Mouse (Mus musculus) thymus, adult 2 months (tissue): ENCODE results near the gene Atrnl1. TPM values are rescaled to one million over a fixed set of nuclear protein-coding genes. Genes with fewer than 3 reads are reported as not detected.

Experiments
- DNase-seq: peaks from one replicate; pipeline ENCODE4 v3.0.0; 2021
- H3K27ac ChIP-seq: fragments of 200-500 bp; 2 replicates; pipeline ENCODE4 v1.5.1; 2012; ENCODE audit warnings: low read length, control low read depth; ENCODE audit not compliant: control insufficient read depth, insufficient read depth
- H3K27me3 ChIP-seq: fragments of 200-500 bp; 2 replicates; pipeline ENCODE4 v1.6.1; 2012; ENCODE audit warnings: mild to moderate bottlenecking, low read length, moderate library complexity, mixed read lengths; ENCODE audit not compliant: control insufficient read depth, insufficient read depth
- H3K36me3 ChIP-seq: fragments of 200-500 bp; 2 replicates; pipeline ENCODE4 v1.6.1; 2012; ENCODE audit warnings: mild to moderate bottlenecking, low read length, moderate library complexity; ENCODE audit not compliant: control insufficient read depth, insufficient read depth
- H3K4me1 ChIP-seq: fragments of 200-500 bp; replicated peaks from 2 replicates; pipeline ENCODE4 v1.6.1; 2012; ENCODE audit warnings: low read length; ENCODE audit not compliant: control insufficient read depth, insufficient read depth
- H3K4me3 ChIP-seq: fragments of 200-500 bp; 2 replicates; pipeline ENCODE4 v1.5.1; 2012; ENCODE audit warnings: mild to moderate bottlenecking, low read length, control low read depth, moderate library complexity; ENCODE audit not compliant: control insufficient read depth, insufficient read depth
- CTCF ChIP-seq: fragments of 200-500 bp; IDR thresholded peaks from 2 replicates; pipeline ENCODE4 v1.5.1; 2012; ENCODE audit warnings: mild to moderate bottlenecking, control low read depth, low read length, moderate library complexity, borderline replicate concordance; ENCODE audit not compliant: control insufficient read depth, poor library complexity, insufficient read depth; ENCODE audit errors: extremely low read depth
- POLR2A ChIP-seq: fragments of 200-500 bp; IDR thresholded peaks from 2 replicates; pipeline ENCODE4 v1.6.1; 2012; ENCODE audit warnings: mild to moderate bottlenecking, low read length, control low read depth, moderate library complexity; ENCODE audit not compliant: control insufficient read depth, poor library complexity, insufficient read depth; ENCODE audit errors: extremely low read depth
- WGBS: fragments of 180-500 bp; shearing (Covaris S2); methylation state at CpG from one replicate; pipeline ENCODE4 v1.1.7; 2018; 5-methylcytosine and 5-hydroxymethylcytosine counted together
- polyA plus RNA-seq: library from polyadenylated mRNA; depleted of rRNA; stranded (reverse); fragments of >200 nt; gene quantifications from 2 replicates; pipeline ENCODE4 v1.2.3, GENCODE M21; 2012

The Atrnl1 gene
- polyA plus RNA-seq, 1 experiment, result 8.2 TPM

DNA sequence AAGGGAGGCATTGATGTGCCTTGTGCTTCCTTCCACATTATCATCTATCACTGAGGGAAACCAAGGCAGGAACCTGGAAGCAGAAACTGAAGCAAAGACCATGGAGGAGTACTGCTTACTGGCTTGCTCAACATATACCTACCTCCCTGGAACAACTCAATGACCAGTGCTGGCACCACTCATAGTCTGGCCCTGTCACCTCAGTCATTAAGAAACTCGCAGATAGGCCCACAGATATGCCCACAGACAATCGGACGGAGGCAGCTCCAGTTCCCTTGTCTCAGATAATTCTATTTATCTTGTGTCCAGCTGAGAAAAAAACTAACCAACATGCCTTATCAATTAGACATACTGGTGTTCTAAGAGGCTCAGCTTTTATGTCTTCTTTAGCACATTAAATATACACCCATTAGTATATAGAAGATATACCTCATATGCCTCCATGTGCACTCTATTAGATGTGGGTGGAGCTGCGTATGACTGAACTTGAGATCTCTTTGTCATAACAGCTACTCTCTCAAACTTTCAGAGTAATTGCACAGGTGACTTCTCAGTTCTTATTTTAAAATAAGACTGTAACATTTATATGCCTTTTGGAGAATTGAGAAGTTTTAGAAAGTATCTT lies 334.9 kb downstream of the Atrnl1 start:
- Histone ChIP-seq H3K36me3 (no peaks in the 10 kb centered on the region), H3K27me3 (no peaks in the 10 kb centered on the region), H3K4me1 (no peaks in the 10 kb centered on the region), H3K4me3 (no peak overlapping the region), H3K27ac (no peak overlapping the region)
- no peak for DNase-seq
- TF ChIP-seq CTCF (no peak), POLR2A (no peak)
- WGBS, result 97% methylated on average over 4 of the region's 4 CpGs

DNA sequence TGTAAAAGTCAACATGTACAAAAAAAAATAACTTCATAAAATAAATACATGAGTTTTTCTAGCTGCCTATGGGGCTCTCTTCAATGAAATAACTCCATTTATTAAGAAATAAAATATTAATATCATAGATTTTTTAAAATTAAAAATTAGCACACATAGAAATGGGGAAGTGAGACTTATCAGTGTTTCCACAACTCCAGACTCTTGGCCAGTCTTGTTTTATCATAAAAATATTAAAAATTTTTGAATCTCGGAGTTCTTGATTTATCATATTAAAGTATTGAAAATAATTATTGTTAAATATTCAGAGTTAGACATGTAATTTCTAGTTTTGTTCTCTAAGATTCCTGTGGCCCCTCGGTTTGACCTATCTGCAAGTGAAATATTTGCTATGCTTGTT lies 337.7 kb downstream of the Atrnl1 start:
- 97% methylated on average over 2 of the region's 2 CpGs for WGBS
- TF ChIP-seq CTCF (no peak), POLR2A (no peak)
- H3K4me3 ChIP-seq, result no peak overlapping the region
- no peaks in the 10 kb centered on the region for H3K27me3 ChIP-seq
- H3K4me1 ChIP-seq, result no peaks in the 10 kb centered on the region
- DNase-seq, result no peak
- H3K36me3 ChIP-seq, result no peaks in the 10 kb centered on the region
- no peak overlapping the region for H3K27ac ChIP-seq

DNA sequence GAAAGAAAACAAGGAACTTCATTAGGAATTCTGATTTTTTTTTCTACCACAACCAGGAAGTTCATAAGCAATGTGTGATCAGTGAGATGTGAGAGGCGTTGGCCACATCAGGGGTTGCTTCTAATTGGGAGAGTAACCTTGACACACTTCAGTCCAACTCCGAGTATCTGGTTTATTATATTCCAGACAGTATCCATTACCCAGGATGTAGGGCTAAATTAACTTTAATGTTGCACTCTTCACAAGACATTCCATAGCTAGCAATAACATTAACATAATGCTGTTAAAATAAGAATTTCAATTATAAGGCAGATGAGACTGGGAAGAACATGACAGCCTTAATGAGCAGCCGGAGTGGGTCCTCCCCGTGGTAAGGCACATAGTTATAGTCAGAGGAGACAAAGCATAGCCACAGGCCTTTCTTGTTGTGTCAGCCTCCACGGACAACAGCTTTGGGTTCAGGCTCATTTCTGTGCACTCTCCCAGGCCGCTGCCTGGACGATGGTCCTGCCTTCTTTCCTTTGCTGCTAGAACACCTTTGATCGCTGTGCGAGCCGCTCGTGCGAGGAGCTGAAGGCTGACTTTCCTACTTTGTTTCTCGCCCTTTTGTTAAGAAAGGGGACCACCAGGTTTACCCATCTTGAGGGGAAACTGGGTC lies 338.6 kb downstream of the Atrnl1 start:
- Histone ChIP-seq H3K36me3 (no peaks in the 10 kb centered on the region), H3K27ac (no peak overlapping the region), H3K4me1 (no peaks in the 10 kb centered on the region), H3K4me3 (no peak overlapping the region), H3K27me3 (no peaks in the 10 kb centered on the region)
- DNase-seq, result no peak
- TF ChIP-seq CTCF, result no peak
- no peak for TF ChIP-seq POLR2A
- WGBS, result 95% methylated on average over 13 of the region's 13 CpGs

GRCm38 (mm10) chr19:57954131-57954530 lies 343.3 kb downstream of the Atrnl1 start:
- DNase-seq, result no peak
- no peak overlapping the region for H3K27ac ChIP-seq
- 97% methylated on average over 3 of the region's 3 CpGs for WGBS
- H3K36me3 ChIP-seq, result no peaks in the 10 kb centered on the region
- no peaks in the 10 kb centered on the region for H3K4me1 ChIP-seq
- H3K27me3 ChIP-seq, result no peaks in the 10 kb centered on the region
- TF ChIP-seq POLR2A (no peak), CTCF (no peak)
- H3K4me3 ChIP-seq, result no peak overlapping the region

DNA sequence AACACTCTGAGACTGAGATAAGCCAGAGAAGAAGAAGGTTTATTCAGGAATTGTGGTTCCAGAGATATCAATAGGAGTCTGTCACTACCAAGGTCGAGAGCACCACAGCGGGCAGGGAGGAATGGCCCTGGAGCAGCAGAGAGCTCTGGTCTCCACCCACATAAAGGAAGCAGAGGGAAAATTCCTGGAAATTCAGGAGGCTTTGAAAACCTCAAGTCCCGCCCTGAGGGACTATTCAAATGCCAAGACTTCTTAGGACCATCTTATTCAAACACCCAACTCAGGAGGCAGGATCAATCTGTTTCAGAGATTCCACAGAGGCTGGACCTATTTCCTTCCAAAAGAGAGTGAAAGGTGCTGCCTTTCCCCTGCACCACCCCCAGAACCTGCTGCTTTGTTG lies 345.6 kb downstream of the Atrnl1 start:
- no peak for TF ChIP-seq CTCF
- no peak for TF ChIP-seq POLR2A
- 90% methylated on average over 3 of the region's 3 CpGs for whole genome bisulfite sequencing

GRCm38 (mm10) chr19:57957363-57957762 lies 346.5 kb downstream of the Atrnl1 start:
- Histone ChIP-seq H3K4me3 (no peak overlapping the region), H3K27ac (no peak overlapping the region), H3K27me3 (no peaks in the 10 kb centered on the region), H3K4me1 (no peaks in the 10 kb centered on the region), H3K36me3 (no peaks in the 10 kb centered on the region)
- WGBS, result 95% methylated on average over 3 of the region's 3 CpGs
- no peak for DNase-seq
- TF ChIP-seq POLR2A (no peak), CTCF (no peak)

More for the DNA sequence above, 345.6 kb downstream of the Atrnl1 start:
- no peak overlapping the region for H3K27ac ChIP-seq
- DNase-seq, result no peak
- no peaks in the 10 kb centered on the region for H3K27me3 ChIP-seq
- no peaks in the 10 kb centered on the region for H3K4me1 ChIP-seq
- H3K36me3 ChIP-seq, result no peaks in the 10 kb centered on the region
- no peak overlapping the region for H3K4me3 ChIP-seq

- no peak overlapping the region for H3K4me3 ChIP-seq
- H3K27ac ChIP-seq, result no peak overlapping the region
- H3K4me1 ChIP-seq, result no peaks in the 10 kb centered on the region
- H3K36me3 ChIP-seq, result no peaks in the 10 kb centered on the region
- DNase-seq, result no peak
- no peaks in the 10 kb centered on the region for H3K27me3 ChIP-seq
- TF ChIP-seq POLR2A, result no peak
- TF ChIP-seq CTCF, result no peak
Measured at GRCm38 (mm10) chr19:57958154-57958553, 347.3 kb downstream of the Atrnl1 start.
